Mouse (Mus musculus): ENCODE data around the gene Tln1. TPM values are rescaled to one million over a fixed set of nuclear protein-coding genes. Genes with fewer than 3 reads are reported as not detected.
"Not testable (repeated sequence)": the region's sequence is repeated elsewhere in the genome, so short reads cannot be mapped to it uniquely, and the experiment has no call there.

Gene Tln1
- polyA plus RNA-seq, 1 experiment from 2014 or later, result 70.2 TPM

DNA sequence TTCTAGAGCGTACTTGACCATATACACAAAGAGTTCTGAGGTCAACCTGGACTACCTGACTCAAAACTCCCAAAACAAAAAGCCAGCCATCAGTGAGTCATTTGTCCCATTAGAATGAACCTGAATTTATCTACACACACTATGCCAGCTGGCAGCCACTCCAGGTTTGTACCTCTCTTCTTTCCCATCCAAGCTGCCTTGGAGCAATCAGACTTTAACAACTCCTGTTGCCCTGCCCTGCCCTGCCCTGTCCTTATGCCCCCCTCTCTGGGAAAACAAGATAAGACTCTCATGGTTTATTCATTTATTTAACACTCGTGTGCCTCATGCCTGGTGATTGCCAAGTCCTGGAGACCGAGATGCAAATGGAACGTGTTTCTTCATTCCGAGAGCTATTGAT lies 71.7 kb downstream of the Tln1 start:
- Histone ChIP-seq H3K36me3 (ENCODE audit: control insufficient read depth, insufficient read depth, low read length) (no peaks in the 10 kb centered on the region), H3K9me3 (ENCODE audit: control insufficient read depth, low read length) (no peaks in the 10 kb centered on the region), H3K4me3 (ENCODE audit: low read depth, low read length) (no peak overlapping the region), H3K4me1 (ENCODE audit: control insufficient read depth, insufficient read depth, low read length) (peaks cover 4% of the 10 kb centered on the region), H3K27ac (replicated peaks; ENCODE audit: low read depth, low read length) (no peak overlapping the region), H3K9ac (ENCODE audit: low read depth, low read length) (no peak overlapping the region), H3K27me3 (replicated peaks; ENCODE audit: control insufficient read depth, insufficient read depth, low read length) (no peaks in the 10 kb centered on the region), H3K4me2 (ENCODE audit: low read depth, low read length) (no peak overlapping the region)
- WGBS, result 91% methylated on average over 5 of the region's 5 CpGs
- DNase-seq (ENCODE audit: low spot score) (no peak), ATAC-seq (ENCODE audit: low read depth) (no peak)

GRCm38 (mm10) chr4:43489611-43490010 lies 72.9 kb downstream of the Tln1 start:
- WGBS, result 93% methylated on average over 3 of the region's 3 CpGs
- Histone ChIP-seq H3K27ac (replicated peaks; ENCODE audit: low read depth, low read length) (no peak overlapping the region), H3K4me1 (ENCODE audit: control insufficient read depth, insufficient read depth, low read length) (peaks cover 4% of the 10 kb centered on the region), H3K36me3 (ENCODE audit: control insufficient read depth, insufficient read depth, low read length) (no peaks in the 10 kb centered on the region), H3K4me3 (ENCODE audit: low read depth, low read length) (no peak overlapping the region), H3K4me2 (ENCODE audit: low read depth, low read length) (no peak overlapping the region), H3K9ac (ENCODE audit: low read depth, low read length) (no peak overlapping the region), H3K9me3 (ENCODE audit: control insufficient read depth, low read length) (no peaks in the 10 kb centered on the region), H3K27me3 (replicated peaks; ENCODE audit: control insufficient read depth, insufficient read depth, low read length) (no peaks in the 10 kb centered on the region)
- ATAC-seq (ENCODE audit: low read depth) (no peak), DNase-seq (ENCODE audit: low spot score) (no peak)

- not testable (repeated sequence) for H3K4me1 ChIP-seq (ENCODE audit: control insufficient read depth, insufficient read depth, low read length); H3K27ac ChIP-seq (replicated peaks; ENCODE audit: low read depth, low read length); DNase-seq (ENCODE audit: low spot score); H3K4me2 ChIP-seq (ENCODE audit: low read depth, low read length); H3K4me3 ChIP-seq (ENCODE audit: low read depth, low read length); H3K27me3 ChIP-seq (replicated peaks; ENCODE audit: control insufficient read depth, insufficient read depth, low read length); H3K36me3 ChIP-seq (ENCODE audit: control insufficient read depth, insufficient read depth, low read length); ATAC-seq (ENCODE audit: low read depth); H3K9ac ChIP-seq (ENCODE audit: low read depth, low read length); H3K9me3 ChIP-seq (ENCODE audit: control insufficient read depth, low read length)
- 87% methylated on average over 5 of the region's 5 CpGs for WGBS
Observed at GRCm38 (mm10) chr4:43485666-43486065, 76.8 kb downstream of the Tln1 start.

GRCm38 (mm10) chr4:43483535-43484091 lies 78.9 kb downstream of the Tln1 start, which contains the start of gene Sit1:
Gene Sit1, minus strand, starts transcription at chr4:43483734.
- H3K4me2 ChIP-seq (ENCODE audit: low read depth, low read length), result no peak within 1 kb of the TSS
- no peaks in the 10 kb centered on the region for H3K36me3 ChIP-seq (ENCODE audit: control insufficient read depth, insufficient read depth, low read length)
- ATAC-seq (ENCODE audit: low read depth) (no peak), DNase-seq (ENCODE audit: low spot score) (no peak)
- no peak within 1 kb of the TSS for H3K9ac ChIP-seq (ENCODE audit: low read depth, low read length)
- no peak within 1 kb of the TSS for H3K27ac ChIP-seq (replicated peaks; ENCODE audit: low read depth, low read length)
- H3K4me3 ChIP-seq (ENCODE audit: low read depth, low read length), result no peak within 1 kb of the TSS
- 55% methylated on average over 12 of the region's 12 CpGs for WGBS
- no peaks in the 10 kb centered on the region for H3K9me3 ChIP-seq (ENCODE audit: control insufficient read depth, low read length)
- H3K27me3 ChIP-seq (replicated peaks; ENCODE audit: control insufficient read depth, insufficient read depth, low read length), result no peaks in the 10 kb centered on the region
- no peaks in the 10 kb centered on the region for H3K4me1 ChIP-seq (ENCODE audit: control insufficient read depth, insufficient read depth, low read length)

GRCm38 (mm10) chr4:43482591-43482990 lies 79.9 kb downstream of the Tln1 start:
- Histone ChIP-seq H3K4me3 (ENCODE audit: low read depth, low read length) (no peak overlapping the region), H3K36me3 (ENCODE audit: control insufficient read depth, insufficient read depth, low read length) (no peaks in the 10 kb centered on the region), H3K27ac (replicated peaks; ENCODE audit: low read depth, low read length) (no peak overlapping the region), H3K4me1 (ENCODE audit: control insufficient read depth, insufficient read depth, low read length) (no peaks in the 10 kb centered on the region), H3K27me3 (replicated peaks; ENCODE audit: control insufficient read depth, insufficient read depth, low read length) (no peaks in the 10 kb centered on the region), H3K9me3 (ENCODE audit: control insufficient read depth, low read length) (no peaks in the 10 kb centered on the region), H3K4me2 (ENCODE audit: low read depth, low read length) (no peak overlapping the region), H3K9ac (ENCODE audit: low read depth, low read length) (no peak overlapping the region)
- DNase-seq (ENCODE audit: low spot score) (no peak), ATAC-seq (ENCODE audit: low read depth) (no peak)
- WGBS, result 62% methylated on average over 9 of the region's 10 CpGs

GRCm38 (mm10) chr4:43481894-43482456 lies 80.5 kb downstream of the Tln1 start:
- no peak overlapping the region for H3K27ac ChIP-seq (replicated peaks; ENCODE audit: low read depth, low read length)
- H3K4me2 ChIP-seq (ENCODE audit: low read depth, low read length), result no peak overlapping the region
- H3K9me3 ChIP-seq (ENCODE audit: control insufficient read depth, low read length), result no peaks in the 10 kb centered on the region
- DNase-seq (ENCODE audit: low spot score), result no peak
- H3K36me3 ChIP-seq (ENCODE audit: control insufficient read depth, insufficient read depth, low read length), result no peaks in the 10 kb centered on the region
- 66% methylated on average over 7 of the region's 7 CpGs for WGBS
- no peaks in the 10 kb centered on the region for H3K27me3 ChIP-seq (replicated peaks; ENCODE audit: control insufficient read depth, insufficient read depth, low read length)
- H3K9ac ChIP-seq (ENCODE audit: low read depth, low read length), result no peak overlapping the region
- H3K4me3 ChIP-seq (ENCODE audit: low read depth, low read length), result no peak overlapping the region
- H3K4me1 ChIP-seq (ENCODE audit: control insufficient read depth, insufficient read depth, low read length), result no peaks in the 10 kb centered on the region
- ATAC-seq (ENCODE audit: low read depth), result no peak

Other genes with a start within 250 kb of the Tln1 start
- 11.3 and 11.5 TPM in 2 replicates for gene Rusc2, start 180.7 kb downstream of the Tln1 start, polyA plus RNA-seq (2014; fragmentation: Nextera tagmentation; extraction: Ambion mirVana)
- gene Fam166b, start 133.6 kb downstream of the Tln1 start, polyA plus RNA-seq (2014; fragmentation: Nextera tagmentation; extraction: Ambion mirVana), result 0.22 and 0.33 TPM in 2 replicates
- 13.2 and 14.8 TPM in 2 replicates for gene Tesk1, start 120.8 kb downstream of the Tln1 start, polyA plus RNA-seq (2014; fragmentation: Nextera tagmentation; extraction: Ambion mirVana)
- 2.9 and 3.9 TPM in 2 replicates for gene Cd72, start 108.1 kb downstream of the Tln1 start, polyA plus RNA-seq (2014; fragmentation: Nextera tagmentation; extraction: Ambion mirVana)
- not detected in 2 replicates for gene Sit1, start 79.0 kb downstream of the Tln1 start, polyA plus RNA-seq (2014; fragmentation: Nextera tagmentation; extraction: Ambion mirVana)
- gene Ccdc107, start 69.8 kb downstream of the Tln1 start, polyA plus RNA-seq (2014; fragmentation: Nextera tagmentation; extraction: Ambion mirVana), result 64.5 and 68.2 TPM in 2 replicates
- gene Arhgef39, start 63.0 kb downstream of the Tln1 start, polyA plus RNA-seq (2014; fragmentation: Nextera tagmentation; extraction: Ambion mirVana), result 22.3 and 29.5 TPM in 2 replicates
- gene Car9, start 55.7 kb downstream of the Tln1 start, polyA plus RNA-seq (2014; fragmentation: Nextera tagmentation; extraction: Ambion mirVana), result 0.43 and 1.1 TPM in 2 replicates
- gene Tpm2, start 38.9 kb downstream of the Tln1 start, polyA plus RNA-seq (2014; fragmentation: Nextera tagmentation; extraction: Ambion mirVana), result 811 and 1,069 TPM in 2 replicates
- 79.6 and 83.0 TPM in 2 replicates for gene Creb3, start 359 bp downstream of the Tln1 start, polyA plus RNA-seq (2014; fragmentation: Nextera tagmentation; extraction: Ambion mirVana)
- 25.1 and 25.7 TPM in 2 replicates for gene Rgp1, start 16.0 kb upstream of the Tln1 start, polyA plus RNA-seq (2014; fragmentation: Nextera tagmentation; extraction: Ambion mirVana)
- 15.1 and 19.1 TPM in 2 replicates for gene Gba2, start 16.2 kb upstream of the Tln1 start, polyA plus RNA-seq (2014; fragmentation: Nextera tagmentation; extraction: Ambion mirVana)
- 1.3 and 1.5 TPM in 2 replicates for gene Msmp, start 21.8 kb upstream of the Tln1 start, polyA plus RNA-seq (2014; fragmentation: Nextera tagmentation; extraction: Ambion mirVana)
- gene Npr2, start 69.2 kb upstream of the Tln1 start, polyA plus RNA-seq (2014; fragmentation: Nextera tagmentation; extraction: Ambion mirVana), result 23.0 and 24.6 TPM in 2 replicates
- gene Spag8, start 90.9 kb upstream of the Tln1 start, polyA plus RNA-seq (2014; fragmentation: Nextera tagmentation; extraction: Ambion mirVana), result 1.5 and 4.0 TPM in 2 replicates
- 80.2 and 86.2 TPM in 2 replicates for gene Hint2, start 93.8 kb upstream of the Tln1 start, polyA plus RNA-seq (2014; fragmentation: Nextera tagmentation; extraction: Ambion mirVana)
- 2.7 and 3.4 TPM in 2 replicates for gene Tmem8b, start 106.3 kb upstream of the Tln1 start, polyA plus RNA-seq (2014; fragmentation: Nextera tagmentation; extraction: Ambion mirVana)
- gene Fam221b, start 106.5 kb upstream of the Tln1 start, polyA plus RNA-seq (2014; fragmentation: Nextera tagmentation; extraction: Ambion mirVana), result 3.9 and 4.3 TPM in 2 replicates
- gene Olfr70, start 138.1 kb upstream of the Tln1 start, polyA plus RNA-seq (2014; fragmentation: Nextera tagmentation; extraction: Ambion mirVana), result not detected in 2 replicates
- 0.10 and 0.37 TPM in 2 replicates for gene Olfr71, start 147.6 kb upstream of the Tln1 start, polyA plus RNA-seq (2014; fragmentation: Nextera tagmentation; extraction: Ambion mirVana)
- 1.4 and 2.1 TPM in 2 replicates for gene Hrct1, start 164.5 kb upstream of the Tln1 start, polyA plus RNA-seq (2014; fragmentation: Nextera tagmentation; extraction: Ambion mirVana)
- 0.04 and 0.05 TPM in 2 replicates for gene Spaar, start 167.3 kb upstream of the Tln1 start, polyA plus RNA-seq (2014; fragmentation: Nextera tagmentation; extraction: Ambion mirVana)
- gene Olfr159, start 208.3 kb upstream of the Tln1 start, polyA plus RNA-seq (2014; fragmentation: Nextera tagmentation; extraction: Ambion mirVana), result not detected in 2 replicates

Measured in embryonic facial prominence, embryonic 14.5 days (tissue).